Mouse (Mus musculus) limb, embryonic 14.5 days (tissue): ENCODE results near the gene Fam149b. TPM values are rescaled to one million over a fixed set of nuclear protein-coding genes. Genes with fewer than 3 reads are reported as not detected.

Source experiments
- ATAC-seq: fragments of 200-750 bp; cut with Nextera tagmentation; 2 replicates; pipeline ENCODE4 v1.8.0; 2017; ENCODE audit warnings: low read depth, moderate number of reproducible peaks, moderate TSS enrichment; ENCODE audit not compliant: low FRiP score
- DNase-seq: peaks from one replicate; pipeline ENCODE4 v3.0.0-alpha.2; 2015; ENCODE audit warnings: low spot score
- H3K27ac ChIP-seq: fragments of 300-500 bp; sonication (generic); replicated peaks from 2 replicates; pipeline ENCODE4 v1.5.1; 2014; ENCODE audit warnings: low read depth, mild to moderate bottlenecking, low read length, moderate library complexity, mixed read lengths
- H3K27me3 ChIP-seq: fragments of 300-500 bp; sonication (generic); 2 replicates; pipeline ENCODE4 v1.6.1; 2014; ENCODE audit warnings: low read length, mixed read lengths; ENCODE audit not compliant: control insufficient read depth, insufficient read depth
- H3K36me3 ChIP-seq: fragments of 300-500 bp; sonication (generic); 2 replicates; pipeline ENCODE4 v1.6.1; 2014; ENCODE audit warnings: mild to moderate bottlenecking, low read length, moderate library complexity, mixed read lengths; ENCODE audit not compliant: control insufficient read depth, insufficient read depth
- H3K4me1 ChIP-seq: fragments of 300-500 bp; sonication (generic); 2 replicates; pipeline ENCODE4 v1.6.1; 2014; ENCODE audit warnings: antibody characterized with exemption, low read length, mixed read lengths; ENCODE audit not compliant: control insufficient read depth, insufficient read depth
- H3K4me2 ChIP-seq: fragments of 300-500 bp; sonication (generic); replicated peaks from 2 replicates; pipeline ENCODE4 v1.6.1; 2014; ENCODE audit warnings: low read depth, mild to moderate bottlenecking, low read length, moderate library complexity; ENCODE audit not compliant: severe bottlenecking
- H3K4me3 ChIP-seq: fragments of 300-500 bp; sonication (generic); replicated peaks from 2 replicates; pipeline ENCODE4 v1.5.1; 2014; ENCODE audit warnings: low read length
- H3K9ac ChIP-seq: fragments of 300-500 bp; sonication (generic); 2 replicates; pipeline ENCODE4 v1.6.1; 2014; ENCODE audit warnings: mild to moderate bottlenecking, low read depth, low read length, moderate library complexity; ENCODE audit not compliant: severe bottlenecking
- H3K9me3 ChIP-seq: fragments of 300-500 bp; sonication (generic); 2 replicates; pipeline ENCODE4 v1.6.1; 2016; ENCODE audit warnings: low read length; ENCODE audit not compliant: control insufficient read depth
- POLR2A ChIP-seq: fragments of 200-500 bp; IDR thresholded peaks from 2 replicates; pipeline ENCODE4 v1.8.0; 2012; ENCODE audit warnings: inconsistent platforms, mild to moderate bottlenecking, moderate library complexity, borderline replicate concordance; ENCODE audit not compliant: insufficient read depth, insufficient read length; ENCODE audit errors: extremely low read depth
- whole genome bisulfite sequencing: fragments of 180-500 bp; shearing (Covaris S2); extraction: QIAGEN DNeasy Blood & Tissue Kit; methylation state at CpG from one replicate; pipeline ENCODE4 v1.1.7; 2014; 5-methylcytosine and 5-hydroxymethylcytosine counted together
- polyA plus RNA-seq, 2 experiments: library from polyadenylated mRNA; depleted of rRNA in 1 of 2; stranded (reverse) in 1 of 2; unstranded in 1 of 2; fragments of >200 nt; fragmentation: Nextera tagmentation in 1 of 2; extraction: Ambion mirVana in 1 of 2; gene quantifications; 2 replicates each; pipeline versions ENCODE4 v1.2.1 to v1.2.3; 2012 to 2014

The Fam149b gene
- polyA plus RNA-seq, 2 experiments, result 38.9 to 53.5 TPM

GRCm38 (mm10) chr14:20347441-20347990, 446 bp upstream of the Fam149b start:
- ATAC-seq (peak; percentile 42), DNase-seq (peak; percentile 13)
- H3K36me3 ChIP-seq, result peaks cover 37% of the 10 kb centered on the region
- H3K4me1 ChIP-seq, result 0 out of 2 replicates have a peak, but pooled peaks cover 6% of the 10 kb centered on the region
- no peak for TF ChIP-seq POLR2A
- peak overlapping the region; percentile 92 for H3K9ac ChIP-seq
- H3K9me3 ChIP-seq, result no peaks in the 10 kb centered on the region
- H3K27me3 ChIP-seq, result no peaks in the 10 kb centered on the region
- peak overlapping the region; percentile 74 for H3K4me2 ChIP-seq
- 3% methylated on average over 15 of the region's 15 CpGs for WGBS
- H3K4me3 ChIP-seq, result peak overlapping the region; percentile 76
- peak overlapping the region; percentile 85 for H3K27ac ChIP-seq

GRCm38 (mm10) chr14:20363230-20363629, 15.3 kb downstream of the Fam149b start:
- Histone ChIP-seq H3K27me3 (no peaks in the 10 kb centered on the region), H3K36me3 (peaks cover 75% of the 10 kb centered on the region), H3K9me3 (no peaks in the 10 kb centered on the region), H3K27ac (no peak overlapping the region), H3K4me2 (no peak overlapping the region), H3K4me3 (no peak overlapping the region), H3K4me1 (no peaks in the 10 kb centered on the region), H3K9ac (no peak overlapping the region)
- no peak for TF ChIP-seq POLR2A
- WGBS, result 90% methylated on average over 4 of the region's 4 CpGs
- ATAC-seq (no peak), DNase-seq (no peak)

- TF ChIP-seq POLR2A, result no peak
- no peak overlapping the region for H3K9ac ChIP-seq
- no peak for DNase-seq
- no peaks in the 10 kb centered on the region for H3K27me3 ChIP-seq
- peaks cover 53% of the 10 kb centered on the region for H3K36me3 ChIP-seq
- no peaks in the 10 kb centered on the region for H3K9me3 ChIP-seq
- no peak for ATAC-seq
- H3K4me3 ChIP-seq, result no peak overlapping the region
- no peak overlapping the region for H3K4me2 ChIP-seq
- no peak overlapping the region for H3K27ac ChIP-seq
- H3K4me1 ChIP-seq, result no peaks in the 10 kb centered on the region
- WGBS, result 88% methylated on average over 3 of the region's 3 CpGs
Measured at GRCm38 (mm10) chr14:20368271-20368670, 20.3 kb downstream of the Fam149b start.

GRCm38 (mm10) chr14:20370798-20371197, 22.8 kb downstream of the Fam149b start:
- Histone ChIP-seq H3K27ac (no peak overlapping the region), H3K4me3 (no peak overlapping the region), H3K27me3 (no peaks in the 10 kb centered on the region), H3K36me3 (peaks cover 55% of the 10 kb centered on the region), H3K4me1 (no peaks in the 10 kb centered on the region), H3K9ac (no peak overlapping the region), H3K9me3 (no peaks in the 10 kb centered on the region), H3K4me2 (no peak overlapping the region)
- DNase-seq (no peak), ATAC-seq (no peak)
- no peak for TF ChIP-seq POLR2A
- WGBS, result 93% methylated on average over 7 of the region's 7 CpGs

- WGBS, result 83% methylated on average over 1 of the region's 1 CpGs
Measured at GRCm38 (mm10) chr14:20371854-20372253, 23.9 kb downstream of the Fam149b start.

More at GRCm38 (mm10) chr14:20371854-20372253, 23.9 kb downstream of the Fam149b start:
- Histone ChIP-seq H3K36me3 (peaks cover 58% of the 10 kb centered on the region), H3K4me2 (no peak overlapping the region), H3K27me3 (no peaks in the 10 kb centered on the region), H3K9ac (no peak overlapping the region), H3K27ac (no peak overlapping the region), H3K4me1 (no peaks in the 10 kb centered on the region), H3K9me3 (no peaks in the 10 kb centered on the region), H3K4me3 (no peak overlapping the region)
- no peak for ATAC-seq
- no peak for DNase-seq
- no peak for TF ChIP-seq POLR2A
